Mouse (Mus musculus) ES-E14 (cell line): Measurements from ENCODE around the gene Lrcol1. TPM values are rescaled to one million over a fixed set of nuclear protein-coding genes. Genes with fewer than 3 reads are reported as not detected.
A peak's percentile ranks its signal among the peaks of the same experiment; 100 is the strongest.

Source experiments
- DNase-seq: peaks from one replicate; pipeline ENCODE4 v3.0.0-alpha.2; 2013; ENCODE audit warnings: low read depth, low spot score
- H3K27ac ChIP-seq: 2 replicates; pipeline ENCODE4 v1.5.1; 2012; ENCODE audit warnings: low read depth, mild to moderate bottlenecking, low read length, moderate library complexity, mixed read lengths; ENCODE audit not compliant: poor library complexity, insufficient read depth, severe bottlenecking
- H3K36me3 ChIP-seq: 2 replicates; pipeline ENCODE4 v1.6.1; 2012; ENCODE audit warnings: mild to moderate bottlenecking, low read length, moderate library complexity, mixed read lengths; ENCODE audit not compliant: control insufficient read depth, poor library complexity, insufficient read depth, severe bottlenecking
- H3K4me1 ChIP-seq, 2 experiments: fragments of 150-350 bp in 1 of 2; sonication (generic) in 1 of 2; 2 replicates each; pipeline ENCODE4 v1.6.1; 2012; ENCODE audit warnings: low read length in 2 of 2, mild to moderate bottlenecking in 1 of 2, mixed read lengths in 1 of 2; ENCODE audit not compliant: control insufficient read depth in 2 of 2, insufficient read depth in 2 of 2, poor library complexity in 1 of 2
- H3K4me3 ChIP-seq, 2 experiments: fragments of 150-350 bp in 1 of 2; sonication (generic) in 1 of 2; 2 replicates each; pipeline ENCODE4 v1.5.1; 2012; ENCODE audit warnings: low read length in 2 of 2, low read depth in 1 of 2, mild to moderate bottlenecking in 1 of 2, mixed read lengths in 1 of 2; ENCODE audit not compliant: insufficient read depth in 1 of 2, poor library complexity in 1 of 2, severe bottlenecking in 1 of 2
- H3K9ac ChIP-seq: 2 replicates; pipeline ENCODE4 v1.6.1; 2012; ENCODE audit warnings: low read depth, mild to moderate bottlenecking, low read length, mixed read lengths; ENCODE audit not compliant: poor library complexity, insufficient read depth, severe bottlenecking
- H3K9me3 ChIP-seq: fragments of 150-350 bp; sonication (generic); 2 replicates; pipeline ENCODE4 v1.6.1; 2012; ENCODE audit warnings: low read depth, mild to moderate bottlenecking, low read length; ENCODE audit not compliant: control insufficient read depth, insufficient read depth
- CHD2 ChIP-seq: IDR thresholded peaks from 2 replicates; pipeline ENCODE4 v1.6.1; 2014; ENCODE audit warnings: mild to moderate bottlenecking, low read depth, low read length, inconsistent platforms
- HCFC1 ChIP-seq: IDR thresholded peaks from 2 replicates; pipeline ENCODE4 v1.6.1; 2012; ENCODE audit warnings: low read length, inconsistent platforms, borderline replicate concordance; ENCODE audit not compliant: insufficient read depth
- MAFK ChIP-seq: IDR thresholded peaks from 2 replicates; pipeline ENCODE4 v1.6.1; 2014; ENCODE audit warnings: mild to moderate bottlenecking, low read depth, low read length, inconsistent platforms; ENCODE audit not compliant: insufficient read depth
- ZC3H11A ChIP-seq: IDR thresholded peaks from 2 replicates; pipeline ENCODE4 v1.6.1; 2012; ENCODE audit warnings: low read depth, mild to moderate bottlenecking, inconsistent platforms, low read length, borderline replicate concordance
- ZNF384 ChIP-seq: IDR thresholded peaks from 2 replicates; pipeline ENCODE4 v1.6.1; 2012; ENCODE audit warnings: low read depth, low read length, inconsistent platforms
- in situ Hi-C, 2 experiments: fragments of 600-800 bp; cut with MboI; formaldehyde crosslinking; loops; one replicate each; pipeline ENCODE4 v1.15.1; 2025; ENCODE audit warnings: low sequenced_read_pairs in 2 of 2, inconsistent platforms in 1 of 2; ENCODE audit not compliant: unreplicated experiment in 2 of 2
- total RNA-seq: library from RNA; depleted of rRNA; stranded (reverse); fragments of 300-350 nt; gene quantifications from 2 replicates; pipeline ENCODE4 v1.2.3, GENCODE M21; 2012

Lrcol1 gene
- total RNA-seq, 1 experiment = 1.3 TPM

DNA sequence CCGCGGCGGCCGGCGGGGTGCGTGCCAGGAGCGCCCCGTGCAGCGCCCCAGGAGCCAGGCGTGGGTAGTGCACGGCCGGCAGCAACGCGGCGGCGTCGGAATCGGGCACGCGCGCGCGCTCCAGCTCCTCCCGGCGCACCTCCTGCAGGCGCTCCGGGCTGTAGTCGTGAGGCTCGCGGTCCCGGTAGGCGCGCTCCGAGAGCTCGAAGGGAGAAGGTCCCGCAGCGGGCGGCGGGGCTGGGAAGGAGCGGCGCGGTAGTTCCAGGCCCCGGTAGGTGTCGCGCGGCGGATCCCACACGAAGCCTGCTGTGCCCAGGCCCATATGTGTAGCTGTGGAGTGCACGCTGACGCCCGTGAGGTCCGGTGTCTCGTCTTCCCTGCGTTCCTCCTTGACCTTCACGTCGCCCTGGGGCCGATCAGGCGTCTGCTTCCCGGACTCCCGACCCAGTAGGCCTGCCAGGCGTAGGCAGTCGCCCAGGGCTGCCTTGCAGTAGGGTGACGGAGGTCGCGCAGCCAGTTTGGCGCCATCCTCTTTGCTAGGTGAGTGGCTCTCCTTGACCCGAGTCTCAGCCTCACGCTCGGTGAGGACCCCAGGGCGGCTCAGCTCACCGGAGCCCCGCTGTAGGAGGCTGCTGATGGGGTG lies 18.8 kb downstream of the Lrcol1 start:
- in situ Hi-C loops = no loop called here
- H3K4me1 ChIP-seq = peaks cover 0 to 13% of the 10 kb centered on the region in 2 experiments; a peak in 2 of 4 replicates
- H3K9me3 ChIP-seq = no peaks in the 10 kb centered on the region
- TF ChIP-seq ZC3H11A (no peak), CHD2 (no peak), HCFC1 (0 out of 2 replicates have a peak, but pooled peaks have one; percentile 4), MAFK (no peak), ZNF384 (no peak)
- peak overlapping the region; percentile 74 to 77 for H3K4me3 ChIP-seq
- H3K9ac ChIP-seq = peak overlapping the region; percentile 71
- peak overlapping the region; percentile 8; the same call in 1 of the 2 replicates for H3K27ac ChIP-seq
- DNase-seq = peak; percentile 54
- H3K36me3 ChIP-seq = peaks cover 6% of the 10 kb centered on the region; the same call in 1 of the 2 replicates

DNA sequence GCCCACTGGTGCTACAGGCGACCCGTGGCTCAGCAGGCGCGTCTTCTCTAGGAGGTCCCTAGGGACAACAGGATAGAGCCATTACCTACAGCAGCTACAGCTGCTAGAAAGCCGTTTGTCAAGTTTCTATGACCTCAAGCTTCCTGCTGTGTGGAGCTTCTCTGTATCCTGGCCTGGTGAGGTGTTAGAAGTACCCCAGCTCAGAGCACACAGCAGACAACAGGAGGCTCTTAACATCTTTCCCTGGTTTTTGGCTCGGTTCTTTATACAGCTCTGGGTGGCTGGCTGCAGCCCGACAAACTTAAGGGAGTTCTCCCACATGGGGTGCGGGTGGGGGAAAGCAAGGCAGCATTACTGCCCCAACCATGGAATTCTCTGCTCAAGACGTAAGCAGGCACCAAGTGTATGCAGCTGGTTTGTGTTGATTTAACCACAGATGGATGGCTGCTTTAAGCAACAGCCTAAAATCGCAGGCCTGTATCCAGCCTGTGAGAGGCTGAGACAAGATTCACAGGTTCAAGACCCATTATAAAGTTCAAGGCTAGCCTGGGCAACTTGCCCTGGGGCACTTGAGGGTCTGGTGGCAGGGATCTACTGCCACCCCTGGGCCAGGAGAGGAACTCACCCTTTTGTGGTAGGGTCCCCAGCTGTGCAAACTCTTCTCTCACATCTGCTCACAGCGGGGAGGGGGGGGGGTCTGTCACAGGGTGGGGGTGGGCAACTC lies 19.5 kb downstream of the Lrcol1 start:
- no peak for TF ChIP-seq CHD2
- TF ChIP-seq HCFC1 = no peak
- no peak for TF ChIP-seq MAFK
- TF ChIP-seq ZNF384 = no peak
- no peak for TF ChIP-seq ZC3H11A
- Histone ChIP-seq H3K9ac (peak overlapping the region; percentile 71), H3K27ac (peak overlapping the region; percentile 8), H3K9me3 (no peaks in the 10 kb centered on the region), H3K4me3 (peak overlapping the region; percentile 74 to 77), H3K36me3 (peaks cover 10% of the 10 kb centered on the region; the same call in 1 of the 2 replicates), H3K4me1 (peaks cover 0 to 13% of the 10 kb centered on the region in 2 experiments; a peak in 2 of 4 replicates)
- DNase-seq = no peak
- in situ Hi-C loops = no loop called here

DNA sequence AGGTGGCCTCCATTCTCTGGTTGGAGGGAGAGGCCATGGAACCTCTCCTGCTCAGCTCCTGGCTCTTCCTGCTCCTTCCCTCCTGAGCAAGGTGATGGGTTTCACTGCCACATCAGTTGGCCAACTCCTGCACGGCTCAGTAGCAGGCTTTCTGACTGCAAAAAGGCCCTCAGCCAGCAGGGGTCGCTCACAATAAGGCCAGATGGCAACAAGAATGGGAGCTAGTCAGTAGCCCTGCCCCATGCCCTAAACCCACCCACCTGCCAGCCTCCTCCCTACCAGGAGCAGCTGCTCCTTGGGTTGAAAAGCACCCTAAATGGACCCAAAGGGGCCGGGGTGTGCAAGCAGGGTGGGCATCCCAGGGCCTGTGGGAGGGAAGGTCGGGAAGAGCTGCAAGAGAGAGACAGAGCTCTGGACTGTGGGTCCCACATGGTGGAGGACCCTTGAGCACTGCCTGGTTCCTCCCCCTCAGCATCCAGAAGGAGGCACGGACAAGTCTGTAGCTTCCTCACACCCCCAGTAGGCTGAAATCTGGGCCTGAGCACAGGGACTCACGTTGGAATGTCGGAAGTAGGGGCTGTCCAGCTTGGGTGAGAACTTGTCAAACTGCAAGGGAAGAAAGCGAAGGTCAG lies 32.4 kb downstream of the Lrcol1 start:
- in situ Hi-C loops = no loop called here
- peak; percentile 78 for DNase-seq
- no peak overlapping the region for H3K27ac ChIP-seq

DNA sequence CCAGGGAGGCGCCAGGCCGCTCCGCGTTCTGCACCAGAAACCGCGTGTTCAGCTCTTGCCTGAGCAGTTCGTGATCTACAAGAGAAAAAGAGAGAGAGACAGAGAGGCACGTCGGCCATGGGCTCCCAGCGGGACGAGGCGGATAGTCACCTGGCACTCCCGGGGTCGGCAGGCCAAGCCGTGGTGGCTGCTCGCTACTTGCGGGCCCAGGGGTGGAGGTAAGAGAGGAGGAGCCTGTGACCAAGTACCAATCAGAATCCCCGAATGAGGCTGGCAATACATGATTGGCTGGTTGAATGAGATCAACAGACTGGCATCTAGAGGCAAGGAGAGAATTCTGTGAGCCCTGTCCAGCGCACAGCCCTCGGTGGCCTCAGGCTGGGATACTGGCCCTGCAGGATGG lies 33.7 kb downstream of the Lrcol1 start:
- Histone ChIP-seq H3K4me1 (peaks cover 0 to 13% of the 10 kb centered on the region in 2 experiments; a peak in 2 of 4 replicates), H3K27ac (no peak overlapping the region), H3K9me3 (no peaks in the 10 kb centered on the region), H3K4me3 (peak overlapping the region; percentile 75 to 86), H3K36me3 (peaks cover 17% of the 10 kb centered on the region; the same call in 1 of the 2 replicates), H3K9ac (peak overlapping the region; percentile 83)
- peak; percentile 68 for DNase-seq
- in situ Hi-C loops = no loop called here
- TF ChIP-seq ZNF384 (no peak), HCFC1 (no peak), MAFK (no peak)

More for the DNA sequence above, 32.4 kb downstream of the Lrcol1 start:
- Histone ChIP-seq H3K36me3 (peaks cover 17% of the 10 kb centered on the region; the same call in 1 of the 2 replicates), H3K9me3 (no peaks in the 10 kb centered on the region), H3K4me3 (no peak overlapping the region; a peak in 1 of 4 replicates), H3K4me1 (peaks cover 0 to 13% of the 10 kb centered on the region in 2 experiments; a peak in 2 of 4 replicates), H3K9ac (no peak overlapping the region)
- TF ChIP-seq HCFC1 (no peak), ZC3H11A (0 out of 2 replicates have a peak, but pooled peaks have one; percentile 17), CHD2 (no peak), ZNF384 (no peak), MAFK (no peak)
